Comparison of ENCODE assay signal across 8 mouse cellular contexts in genomic region chr17:88531176-88531575, GRCm38 (mm10). TPM values are rescaled to one million over a fixed set of nuclear protein-coding genes. Genes with fewer than 3 reads are reported as not detected.
A peak's percentile ranks its signal among the peaks of the same experiment; 100 is the strongest.
DNase-seq lines count a peak whose midpoint lies in the region; ATAC-seq and TF ChIP-seq lines count a peak whose summit lies in the region.
"Had no signal": no experiment of that assay in that cellular context is flagged by ENCODE, and none has a peak within 500 bp of the region (broad histone marks: within the 10 kb centered on the region; RNA-seq: fewer than 3 reads in every experiment).

No protein-coding gene starts in this region.

- no peak for DNase-seq in lung, embryonic 14.5 days
- no peak for DNase-seq in lung, postnatal 4 days
- no peak for DNase-seq in limb, embryonic 14.5 days (ENCODE audit: low spot score)
- no peak for DNase-seq in c-Kit-positive CD71-positive TER-119-positive erythroid progenitor cells, embryonic 14.5 days (ENCODE audit: low spot score)
- DNase-seq: cerebellum, postnatal 10 days had no signal

- no peaks in the 10 kb centered on the region for H3K27me3 ChIP-seq in lung, embryonic 14.5 days (ENCODE audit: insufficient read depth, low read length)
- H3K27me3 ChIP-seq in forebrain, embryonic 16.5 days (replicated peaks; ENCODE audit: control insufficient read depth, insufficient read depth, low read length): no peaks in the 10 kb centered on the region
- H3K27me3 ChIP-seq in limb, embryonic 14.5 days (ENCODE audit: control insufficient read depth, insufficient read depth, low read length): no peaks in the 10 kb centered on the region
- H3K27me3 ChIP-seq in neural tube, embryonic 15.5 days (replicated peaks): no peaks in the 10 kb centered on the region

- no peak for TF ChIP-seq POLR2A in limb, embryonic 14.5 days (IDR thresholded peaks at IDR 0.05; ENCODE audit: borderline replicate concordance, extremely low read depth, insufficient read depth, insufficient read length)

- no peak overlapping the region for H3K4me3 ChIP-seq in lung, embryonic 14.5 days (ENCODE audit: low read depth, low read length)
- peak overlapping the region; percentile 81 for H3K4me3 ChIP-seq in forebrain, embryonic 16.5 days (replicated peaks; ENCODE audit: low read length)
- no peak overlapping the region for H3K4me3 ChIP-seq in limb, embryonic 14.5 days (replicated peaks; ENCODE audit: low read length)
- peak overlapping the region; percentile 63 for H3K4me3 ChIP-seq in neural tube, embryonic 15.5 days (replicated peaks)

- peak overlapping the region; percentile 59 for H3K4me2 ChIP-seq in lung, embryonic 14.5 days
- peak overlapping the region; percentile 90 for H3K4me2 ChIP-seq in forebrain, embryonic 16.5 days (ENCODE audit: low read length)
- peak overlapping the region; percentile 59 for H3K4me2 ChIP-seq in limb, embryonic 14.5 days (replicated peaks; ENCODE audit: low read depth, low read length, severe bottlenecking)
- H3K4me2 ChIP-seq in neural tube, embryonic 15.5 days: peak overlapping the region; percentile 71

- H3K4me1 ChIP-seq in lung, embryonic 14.5 days (ENCODE audit: insufficient read depth): peaks cover 2% of the 10 kb centered on the region; the same call in 1 of the 2 replicates
- peaks cover 14% of the 10 kb centered on the region for H3K4me1 ChIP-seq in forebrain, embryonic 16.5 days (replicated peaks; ENCODE audit: control insufficient read depth, insufficient read depth, low read length)
- peaks cover 7% of the 10 kb centered on the region for H3K4me1 ChIP-seq in limb, embryonic 14.5 days (ENCODE audit: control insufficient read depth, insufficient read depth, low read length)
- H3K4me1 ChIP-seq in neural tube, embryonic 15.5 days: peaks cover 18% of the 10 kb centered on the region

- WGBS in lung, embryonic 14.5 days: 47% methylated on average over 6 of the region's 6 CpGs
- 44% methylated on average over 6 of the region's 6 CpGs for WGBS in forebrain, embryonic 16.5 days
- WGBS in limb, embryonic 14.5 days: 69% methylated on average over 6 of the region's 6 CpGs
- WGBS in neural tube, embryonic 15.5 days: 51% methylated on average over 6 of the region's 6 CpGs

- TF ChIP-seq CTCF in lung, embryonic 14.5 days (IDR thresholded peaks at IDR 0.05; ENCODE audit: low read depth): no peak

- no peak for ATAC-seq in lung, embryonic 14.5 days (ENCODE audit: insufficient read depth)
- no peak for ATAC-seq in forebrain, embryonic 16.5 days
- no peak for ATAC-seq in limb, embryonic 14.5 days (ENCODE audit: low FRiP score, low read depth)
- no peak for ATAC-seq in neural tube, embryonic 15.5 days (ENCODE audit: low FRiP score)
- no peak for ATAC-seq in erythroid progenitor cell, adult 5-6 weeks (replicated peaks; ENCODE audit: low FRiP score, poor library complexity, severe bottlenecking)

- H3K9ac ChIP-seq in lung, embryonic 14.5 days: no peak overlapping the region
- peak overlapping the region; percentile 45; the same call in 1 of the 2 replicates for H3K9ac ChIP-seq in forebrain, embryonic 16.5 days (replicated peaks; ENCODE audit: low read depth, low read length)
- no peak overlapping the region for H3K9ac ChIP-seq in limb, embryonic 14.5 days (ENCODE audit: low read depth, low read length, severe bottlenecking)
- peak overlapping the region; percentile 63 for H3K9ac ChIP-seq in neural tube, embryonic 15.5 days (replicated peaks)

- no peaks in the 10 kb centered on the region for H3K36me3 ChIP-seq in lung, embryonic 14.5 days (ENCODE audit: insufficient read depth)
- H3K36me3 ChIP-seq in forebrain, embryonic 16.5 days (ENCODE audit: control insufficient read depth, insufficient read depth): no peaks in the 10 kb centered on the region
- H3K36me3 ChIP-seq in limb, embryonic 14.5 days (ENCODE audit: control insufficient read depth, insufficient read depth, low read length): no peaks in the 10 kb centered on the region
- no peaks in the 10 kb centered on the region for H3K36me3 ChIP-seq in neural tube, embryonic 15.5 days

- no peak overlapping the region for H3K27ac ChIP-seq in lung, embryonic 14.5 days (ENCODE audit: low read depth)
- no peak overlapping the region for H3K27ac ChIP-seq in forebrain, embryonic 16.5 days (ENCODE audit: low read length)
- H3K27ac ChIP-seq in limb, embryonic 14.5 days (replicated peaks; ENCODE audit: low read depth, low read length): no peak overlapping the region
- H3K27ac ChIP-seq in neural tube, embryonic 15.5 days (replicated peaks): no peak overlapping the region; the same call in 1 of the 2 replicates

- H3K9me3 ChIP-seq in lung, embryonic 14.5 days (ENCODE audit: low read depth, low read length): no peaks in the 10 kb centered on the region
- no peaks in the 10 kb centered on the region for H3K9me3 ChIP-seq in forebrain, embryonic 16.5 days (ENCODE audit: control insufficient read depth, low read length)
- H3K9me3 ChIP-seq in limb, embryonic 14.5 days (ENCODE audit: control insufficient read depth, low read length): no peaks in the 10 kb centered on the region
- no peaks in the 10 kb centered on the region for H3K9me3 ChIP-seq in neural tube, embryonic 15.5 days (replicated peaks)

RNA-seq across cellular contexts. Expression of gene Ppp1r21, which starts 1.3 kb away (rescaled TPM):
- 26.4 and 28.7 TPM in 2 replicates for polyA plus RNA-seq in lung, embryonic 14.5 days (2014; fragmentation: Nextera tagmentation; extraction: Ambion mirVana)
- 28.1 and 29.5 TPM in 2 replicates for polyA plus RNA-seq in forebrain, embryonic 16.5 days (2015; fragmentation: Nextera tagmentation; extraction: Ambion mirVana)
- 35.7 and 36.3 TPM in 2 replicates for polyA plus RNA-seq in limb, embryonic 14.5 days (2012; rRNA removed)
- 25.1 and 26.6 TPM in 2 replicates for polyA plus RNA-seq in limb, embryonic 14.5 days (2014; fragmentation: Nextera tagmentation; extraction: Ambion mirVana)
- polyA plus RNA-seq in neural tube, embryonic 15.5 days (2015; fragmentation: Nextera tagmentation; extraction: Ambion mirVana): 40.0 and 43.4 TPM in 2 replicates
- 16.3 and 20.5 TPM in 2 replicates for total RNA-seq in erythroid progenitor cell, adult 5-6 weeks (2015; ENCODE audit: low replicate concordance)
- 7.6 and 8.1 TPM in 2 replicates for total RNA-seq in erythroid progenitor cell, adult 5-6 weeks (2017; ENCODE audit: low replicate concordance)

Comparison
In these comparisons a context has a peak if more than half of its experiments do, and no peak if none do; other contexts are left out.
1. H3K4me3 ChIP-seq: peak in forebrain, embryonic 16.5 days (single experiment) and neural tube, embryonic 15.5 days (single experiment); none in lung, embryonic 14.5 days (single experiment) and limb, embryonic 14.5 days (single experiment).
2. H3K9ac ChIP-seq: peak in forebrain, embryonic 16.5 days (single experiment) and neural tube, embryonic 15.5 days (single experiment); none in lung, embryonic 14.5 days (single experiment) and limb, embryonic 14.5 days (single experiment).
3. Peak in every context shown above with its lines, with median percentiles within 50 percentile points of each other: H3K4me2 ChIP-seq.